Comparison of ENCODE assay signal across 8 mouse cellular contexts in genomic region chr7:79920344-79920983, GRCm38 (mm10). TPM values are rescaled to one million over a fixed set of nuclear protein-coding genes. Genes with fewer than 3 reads are reported as not detected.
DNase-seq lines count a peak whose midpoint lies in the region; ATAC-seq lines count a peak whose summit lies in the region.

TSS of gene Ap3s2 (minus strand) at chr7:79920649.

- peak; percentile 96 for ATAC-seq in forebrain, embryonic 14.5 days
- peak; percentile 96 for ATAC-seq in neural tube, embryonic 15.5 days (ENCODE audit: low FRiP score)

- under 1% methylated on average over 34 of the region's 34 CpGs for WGBS in forebrain, embryonic 14.5 days
- under 1% methylated on average over 34 of the region's 34 CpGs for WGBS in neural tube, embryonic 15.5 days

- H3K9me3 ChIP-seq in forebrain, embryonic 14.5 days (replicated peaks; ENCODE audit: control insufficient read depth, low read length): no peaks in the 10 kb centered on the region
- no peaks in the 10 kb centered on the region for H3K9me3 ChIP-seq in neural tube, embryonic 15.5 days (replicated peaks)

- intact Hi-C loops in heart, postnatal 14 days (cut with DNase I): loop anchor here (5.0 kb wide), 2 partner anchors 102 to 162 kb away; partner anchors contain the start of gene Zfp710

- H3K9ac ChIP-seq in forebrain, embryonic 14.5 days (ENCODE audit: low read length): peak within 1 kb of the TSS; percentile 81
- H3K9ac ChIP-seq in neural tube, embryonic 15.5 days (replicated peaks): peak within 1 kb of the TSS; percentile 69

- H3K36me3 ChIP-seq in forebrain, embryonic 14.5 days (ENCODE audit: control insufficient read depth, insufficient read depth, low read length): peaks cover 5% of the 10 kb centered on the region; the same call in 1 of the 2 replicates
- 0 out of 2 replicates have a peak, but pooled peaks cover 3% of the 10 kb centered on the region for H3K36me3 ChIP-seq in neural tube, embryonic 15.5 days

- H3K27me3 ChIP-seq in forebrain, embryonic 14.5 days (replicated peaks; ENCODE audit: control insufficient read depth, insufficient read depth, low read length): no peaks in the 10 kb centered on the region
- H3K27me3 ChIP-seq in neural tube, embryonic 15.5 days (replicated peaks): no peaks in the 10 kb centered on the region

- peak within 1 kb of the TSS; percentile 84 for H3K27ac ChIP-seq in forebrain, embryonic 14.5 days (ENCODE audit: low read depth, low read length)
- peak within 1 kb of the TSS; percentile 87 for H3K27ac ChIP-seq in neural tube, embryonic 15.5 days (replicated peaks)

- peak; percentile 94 for DNase-seq in ES-CJ7 (ENCODE audit: low read depth, low spot score)
- DNase-seq in cerebellum, adult 11 months: peak; percentile 87
- DNase-seq in forebrain, embryonic 14.5 days (ENCODE audit: low spot score): peak; percentile 94
- peak; percentile 85 to 89 for DNase-seq in heart, postnatal 14 days
- DNase-seq in layer of hippocampus, adult 11-12 months (ENCODE audit: low spot score): peak; percentile 90
- peak; percentile 88 for DNase-seq in lung, adult 18-20 months
- DNase-seq in testis, postnatal 14 days (ENCODE audit: low spot score): peak; percentile 89

- peak within 1 kb of the TSS; percentile 73 for H3K4me3 ChIP-seq in forebrain, embryonic 14.5 days (ENCODE audit: low read depth, low read length)
- H3K4me3 ChIP-seq in neural tube, embryonic 15.5 days (replicated peaks): peak within 1 kb of the TSS; percentile 82

- H3K4me1 ChIP-seq in forebrain, embryonic 14.5 days (ENCODE audit: control insufficient read depth, insufficient read depth, low read length): peaks cover 5% of the 10 kb centered on the region; the same call in 1 of the 2 replicates
- peaks cover 24% of the 10 kb centered on the region for H3K4me1 ChIP-seq in neural tube, embryonic 15.5 days

- peak within 1 kb of the TSS; percentile 56 for H3K4me2 ChIP-seq in forebrain, embryonic 14.5 days (ENCODE audit: low read length)
- H3K4me2 ChIP-seq in neural tube, embryonic 15.5 days: peak within 1 kb of the TSS; percentile 65

RNA-seq across cellular contexts. Expression of gene Ap3s2, which starts in this region (rescaled TPM):
- 50.5 and 52.5 TPM in 2 replicates for polyA plus RNA-seq in forebrain, embryonic 14.5 days (2014; fragmentation: Nextera tagmentation; extraction: Ambion mirVana)
- 10 to 100 TPM; 19.6 to 20.3 TPM for total RNA-seq in heart, postnatal 14 days (2021)
- polyA plus RNA-seq in neural tube, embryonic 15.5 days (2015; fragmentation: Nextera tagmentation; extraction: Ambion mirVana): 42.8 and 48.4 TPM in 2 replicates

Comparison
In these comparisons a context has a peak if more than half of its experiments do, and no peak if none do; other contexts are left out.
1. Peak in every context shown above with its lines: DNase-seq, ATAC-seq, H3K4me3 ChIP-seq and H3K27ac ChIP-seq.